Mouse (Mus musculus) CH12.LX (cell line): ENCODE results near the gene Glis1.

Source experiments
- CTCF ChIP-seq, 2 experiments: IDR thresholded peaks in 1 of 2; conservative IDR thresholded peaks in 1 of 2; 2 replicates each; pipeline ENCODE4 v1.5.1; 2011 to 2012; ENCODE audit warnings: low read depth in 2 of 2, low read length in 2 of 2, improper control_type of control experiment in 1 of 2, inconsistent platforms in 1 of 2, mild to moderate bottlenecking in 1 of 2, moderate library complexity in 1 of 2
- IRF4 ChIP-seq: IDR thresholded peaks from 2 replicates; pipeline ENCODE4 v1.6.1; 2014; ENCODE audit warnings: low read depth, mild to moderate bottlenecking, inconsistent platforms, low read length, improper control_type of control experiment
- KAT2A ChIP-seq: IDR thresholded peaks from 2 replicates; pipeline ENCODE4 v1.6.1; 2012; ENCODE audit warnings: low read length, improper control_type of control experiment, inconsistent platforms; ENCODE audit not compliant: insufficient replicate concordance
- MAX ChIP-seq: IDR thresholded peaks from 2 replicates; pipeline ENCODE4 v1.6.1; 2011; ENCODE audit warnings: low read length, improper control_type of control experiment
- POLR2A ChIP-seq: IDR thresholded peaks from 2 replicates; pipeline ENCODE4 v1.6.1; 2011; ENCODE audit warnings: low read depth, mild to moderate bottlenecking, improper control_type of control experiment, low read length
- USF1 ChIP-seq: IDR thresholded peaks from 2 replicates; pipeline ENCODE4 v1.6.1; 2014; ENCODE audit warnings: low read depth, mild to moderate bottlenecking, inconsistent platforms, low read length, improper control_type of control experiment
- ZMIZ1 ChIP-seq: IDR thresholded peaks from 2 replicates; pipeline ENCODE4 v1.6.1; 2012; ENCODE audit warnings: low read depth, mild to moderate bottlenecking, inconsistent platforms, low read length, improper control_type of control experiment
- ZNF384 ChIP-seq: IDR thresholded peaks from 2 replicates; pipeline ENCODE4 v1.6.1; 2012; ENCODE audit warnings: low read depth, low read length, improper control_type of control experiment, inconsistent platforms

- TF ChIP-seq IRF4 (no peak), KAT2A (no peak), MAX (no peak), ZMIZ1 (no peak), ZNF384 (no peak), POLR2A (no peak), USF1 (no peak), CTCF (conservative IDR thresholded peaks at IDR 0.05 in 1 of 2, IDR thresholded peaks at IDR 0.05 in 1 of 2; ENCODE audit: low read depth in 2 of 2, low read length in 2 of 2) (no peak)
Measured at GRCm38 (mm10) chr4:107420202-107420601, 14.2 kb upstream of the Glis1 start.
